Mouse (Mus musculus) kidney, postnatal 0 days (tissue): ENCODE measurements at regions not wholly inside any gene's neighbourhood (a gene's known extent, or its start where the extent isn't known, plus 50 kb on each side); places are given as distances from the start of the nearest gene placed in this dataset.

Experiments used
- ATAC-seq: fragments of 200-750 bp; cut with Nextera tagmentation; replicated peaks from 2 replicates; pipeline ENCODE4 v1.8.0; 2017; ENCODE audit warnings: low read depth, moderate number of reproducible peaks, moderate TSS enrichment, moderate library complexity; ENCODE audit not compliant: low FRiP score
- DNase-seq: peaks from one replicate; pipeline ENCODE4 v3.0.0-alpha.2; 2016; ENCODE audit warnings: low spot score
- H3K27ac ChIP-seq: fragments of 300-500 bp; sonication (generic); 2 replicates; pipeline ENCODE4 v1.5.1; 2014; ENCODE audit warnings: mild to moderate bottlenecking
- H3K27me3 ChIP-seq: fragments of 300-500 bp; sonication (generic); 2 replicates; pipeline ENCODE4 v1.6.1; 2014; ENCODE audit warnings: low read length, mixed read lengths; ENCODE audit not compliant: insufficient read depth
- H3K36me3 ChIP-seq: fragments of 300-500 bp; sonication (generic); 2 replicates; pipeline ENCODE4 v1.6.1; 2014; ENCODE audit warnings: low read length, mixed read lengths; ENCODE audit not compliant: insufficient read depth
- H3K4me1 ChIP-seq: fragments of 300-500 bp; sonication (generic); replicated peaks from 2 replicates; pipeline ENCODE4 v1.6.1; 2014; ENCODE audit warnings: antibody characterized with exemption, low read length, mixed read lengths; ENCODE audit not compliant: insufficient read depth
- H3K4me2 ChIP-seq: fragments of 300-500 bp; sonication (generic); 2 replicates; pipeline ENCODE4 v1.6.1; 2014; ENCODE audit warnings: mild to moderate bottlenecking, low read length, moderate library complexity, mixed read lengths
- H3K4me3 ChIP-seq: fragments of 300-500 bp; sonication (generic); replicated peaks from 2 replicates; pipeline ENCODE4 v1.5.1; 2014; ENCODE audit warnings: low read depth, low read length
- H3K9ac ChIP-seq: fragments of 300-500 bp; sonication (generic); 2 replicates; pipeline ENCODE4 v1.6.1; 2014; ENCODE audit warnings: low read depth, low read length
- H3K9me3 ChIP-seq: fragments of 300-500 bp; sonication (generic); replicated peaks from 2 replicates; pipeline ENCODE4 v1.6.1; 2016; ENCODE audit warnings: low read length, inconsistent platforms, mixed read lengths
- CTCF ChIP-seq: IDR thresholded peaks from 2 replicates; pipeline ENCODE4 v1.5.1; 2016; ENCODE audit warnings: antibody characterized with exemption, low read depth, mild to moderate bottlenecking, moderate library complexity
- WGBS: fragments of 180-500 bp; shearing (Covaris S2); extraction: QIAGEN DNeasy Blood & Tissue Kit; methylation state at CpG from one replicate; pipeline ENCODE4 v1.1.7; 2014; 5-methylcytosine and 5-hydroxymethylcytosine counted together

- WGBS: 96% methylated on average over 3 of the region's 3 CpGs
- no peak for TF ChIP-seq CTCF
These were observed 147.3 kb downstream of the Dmac1 start for GRCm38 (mm10) chr4:75130757-75131156.

GRCm38 (mm10) chr4:75115887-75116286 lies 162.2 kb downstream of the Dmac1 start:
- H3K27ac ChIP-seq: no peak overlapping the region
- H3K9ac ChIP-seq: no peak overlapping the region
- WGBS: 55% methylated on average over 1 of the region's 1 CpGs
- no peaks in the 10 kb centered on the region for H3K9me3 ChIP-seq
- no peak for TF ChIP-seq CTCF
- H3K4me3 ChIP-seq: no peak overlapping the region
- no peak overlapping the region for H3K4me2 ChIP-seq
- H3K27me3 ChIP-seq: no peaks in the 10 kb centered on the region
- H3K4me1 ChIP-seq: no peaks in the 10 kb centered on the region
- no peak for ATAC-seq
- peak; percentile 39 for DNase-seq
- no peaks in the 10 kb centered on the region for H3K36me3 ChIP-seq

More at GRCm38 (mm10) chr4:75130757-75131156, 147.3 kb downstream of the Dmac1 start:
- ATAC-seq (no peak), DNase-seq (no peak)
- no peaks in the 10 kb centered on the region for H3K9me3 ChIP-seq
- H3K27ac ChIP-seq: no peak overlapping the region
- H3K4me3 ChIP-seq: no peak overlapping the region
- no peak overlapping the region for H3K4me2 ChIP-seq
- no peaks in the 10 kb centered on the region for H3K4me1 ChIP-seq
- H3K36me3 ChIP-seq: no peaks in the 10 kb centered on the region
- H3K27me3 ChIP-seq: no peaks in the 10 kb centered on the region
- no peak overlapping the region for H3K9ac ChIP-seq

- Histone ChIP-seq H3K9me3 (no peaks in the 10 kb centered on the region), H3K36me3 (no peaks in the 10 kb centered on the region), H3K27me3 (no peaks in the 10 kb centered on the region), H3K27ac (no peak overlapping the region), H3K4me3 (no peak overlapping the region), H3K4me1 (no peaks in the 10 kb centered on the region), H3K9ac (no peak overlapping the region), H3K4me2 (no peak overlapping the region)
- 76% methylated on average over 3 of the region's 3 CpGs for WGBS
- DNase-seq: no peak
- no peak for TF ChIP-seq CTCF
- no peak for ATAC-seq
These were observed 162.8 kb downstream of the Dmac1 start for GRCm38 (mm10) chr4:75115346-75115745.

- H3K4me1 ChIP-seq: no peaks in the 10 kb centered on the region
- ATAC-seq (no peak), DNase-seq (no peak)
- no peak overlapping the region for H3K27ac ChIP-seq
- WGBS: 74% methylated on average over 1 of the region's 1 CpGs
- H3K27me3 ChIP-seq: no peaks in the 10 kb centered on the region
- no peak overlapping the region for H3K4me2 ChIP-seq
- no peaks in the 10 kb centered on the region for H3K9me3 ChIP-seq
- H3K36me3 ChIP-seq: no peaks in the 10 kb centered on the region
- TF ChIP-seq CTCF: no peak
- H3K4me3 ChIP-seq: no peak overlapping the region
- no peak overlapping the region for H3K9ac ChIP-seq
These were observed 212.3 kb downstream of the Dmac1 start for GRCm38 (mm10) chr4:75065782-75066181.

- Histone ChIP-seq H3K36me3 (no peaks in the 10 kb centered on the region), H3K27me3 (no peaks in the 10 kb centered on the region), H3K4me1 (no peaks in the 10 kb centered on the region), H3K9ac (no peak overlapping the region), H3K9me3 (no peaks in the 10 kb centered on the region), H3K4me3 (no peak overlapping the region), H3K4me2 (no peak overlapping the region), H3K27ac (no peak overlapping the region)
- WGBS: 81% methylated on average over 2 of the region's 2 CpGs
- TF ChIP-seq CTCF: peak; percentile 73
- DNase-seq: peak; percentile 64
- no peak for ATAC-seq
These were observed 214.8 kb downstream of the Dmac1 start for GRCm38 (mm10) chr4:75063275-75063674.

- H3K4me1 ChIP-seq: no peaks in the 10 kb centered on the region
- WGBS: 69% methylated on average over 1 of the region's 1 CpGs
- H3K36me3 ChIP-seq: no peaks in the 10 kb centered on the region
These were observed 234.6 kb downstream of the Dmac1 start for GRCm38 (mm10) chr4:75043510-75043909.

GRCm38 (mm10) chr4:75042640-75043039 lies 235.5 kb downstream of the Dmac1 start:
- no peak for TF ChIP-seq CTCF
- Histone ChIP-seq H3K4me2 (no peak overlapping the region), H3K4me3 (no peak overlapping the region), H3K27ac (no peak overlapping the region), H3K4me1 (no peaks in the 10 kb centered on the region), H3K9me3 (no peaks in the 10 kb centered on the region), H3K9ac (no peak overlapping the region), H3K36me3 (no peaks in the 10 kb centered on the region), H3K27me3 (no peaks in the 10 kb centered on the region)
- 58% methylated on average over 1 of the region's 1 CpGs for WGBS
- DNase-seq (no peak), ATAC-seq (no peak)

More at GRCm38 (mm10) chr4:75043510-75043909, 234.6 kb downstream of the Dmac1 start:
- TF ChIP-seq CTCF: no peak
- H3K9ac ChIP-seq: no peak overlapping the region
- no peaks in the 10 kb centered on the region for H3K27me3 ChIP-seq
- no peaks in the 10 kb centered on the region for H3K9me3 ChIP-seq
- no peak for DNase-seq
- H3K4me3 ChIP-seq: no peak overlapping the region
- ATAC-seq: no peak
- H3K4me2 ChIP-seq: no peak overlapping the region
- no peak overlapping the region for H3K27ac ChIP-seq
